Mouse (Mus musculus) heart, embryonic 15.5 days (tissue): Measurements from ENCODE around the gene Gm20736. TPM values are rescaled to one million over a fixed set of nuclear protein-coding genes. Genes with fewer than 3 reads are reported as not detected.
"Not testable (repeated sequence)": the region's sequence is repeated elsewhere in the genome, so short reads cannot be mapped to it uniquely, and the experiment has no call there.

Experiments used
- ATAC-seq: fragments of 200-750 bp; cut with Nextera tagmentation; replicated peaks from 2 replicates; pipeline ENCODE4 v1.8.0; 2017; ENCODE audit warnings: low read depth, moderate TSS enrichment; ENCODE audit not compliant: insufficient number of reproducible peaks, insufficient read depth, low FRiP score
- H3K27ac ChIP-seq: fragments of 300-500 bp; sonication (generic); 2 replicates; pipeline ENCODE4 v1.5.1; 2015; ENCODE audit warnings: mild to moderate bottlenecking, inconsistent platforms
- H3K27me3 ChIP-seq: fragments of 300-500 bp; sonication (generic); 2 replicates; pipeline ENCODE4 v1.6.1; 2015; ENCODE audit warnings: inconsistent platforms
- H3K36me3 ChIP-seq: fragments of 300-500 bp; sonication (generic); 2 replicates; pipeline ENCODE4 v1.6.1; 2015; ENCODE audit warnings: mild to moderate bottlenecking, inconsistent platforms
- H3K4me1 ChIP-seq: fragments of 300-500 bp; sonication (generic); replicated peaks from 2 replicates; pipeline ENCODE4 v1.6.1; 2015; ENCODE audit warnings: inconsistent platforms
- H3K4me2 ChIP-seq: fragments of 300-500 bp; sonication (generic); 2 replicates; pipeline ENCODE4 v1.6.1; 2015; ENCODE audit warnings: inconsistent platforms, mild to moderate bottlenecking, moderate library complexity
- H3K4me3 ChIP-seq: fragments of 300-500 bp; sonication (generic); 2 replicates; pipeline ENCODE4 v1.5.1; 2015; ENCODE audit warnings: mild to moderate bottlenecking, inconsistent platforms
- H3K9ac ChIP-seq: fragments of 300-500 bp; sonication (generic); 2 replicates; pipeline ENCODE4 v1.6.1; 2015; ENCODE audit warnings: mild to moderate bottlenecking, inconsistent platforms
- H3K9me3 ChIP-seq: fragments of 300-500 bp; sonication (generic); replicated peaks from 2 replicates; pipeline ENCODE4 v1.6.1; 2016; ENCODE audit warnings: inconsistent platforms
- WGBS: fragments of 180-500 bp; shearing (Covaris S2); methylation state at CpG from one replicate; pipeline ENCODE4 v1.1.7; 2015; ENCODE audit warnings: mixed read lengths; 5-methylcytosine and 5-hydroxymethylcytosine counted together
- polyA plus RNA-seq: library from polyadenylated mRNA; unstranded; fragments of >200 nt; fragmentation: Nextera tagmentation; extraction: Ambion mirVana; gene quantifications from 2 replicates; pipeline ENCODE4 v1.2.1, GENCODE M21; 2015

Gm20736 gene
- not detected in 2 replicates for polyA plus RNA-seq

GRCm38 (mm10) chrY:65377390-65377789, at the start of gene Gm20736:
Gm20736 (plus strand) TSS chrY:65377690.
- no CpG with 5 or more reads among the region's 5 CpGs for WGBS
- H3K36me3 ChIP-seq, H3K9me3 ChIP-seq, H3K27ac ChIP-seq, H3K9ac ChIP-seq, H3K4me1 ChIP-seq, H3K4me3 ChIP-seq, H3K4me2 ChIP-seq, H3K27me3 ChIP-seq, ATAC-seq: not testable (repeated sequence)

Other genes starting within 250 kb of the Gm20736 start
- gene Gm20924, start 170.2 kb upstream of the Gm20736 start, polyA plus RNA-seq = not detected in 2 replicates